Mouse (Mus musculus): ENCODE results near the gene Lhfpl4. TPM values are rescaled to one million over a fixed set of nuclear protein-coding genes. Genes with fewer than 3 reads are reported as not detected.

Gene Lhfpl4
- polyA plus RNA-seq (2014; fragmentation: Nextera tagmentation; extraction: Ambion mirVana), result 0.45 and 0.69 TPM in 2 replicates

GRCm38 (mm10) chr6:113194841-113195595 lies at the start of gene Lhfpl4:
TSS of gene Lhfpl4 (minus strand) at chr6:113195384.
- Histone ChIP-seq H3K4me1 (ENCODE audit: control insufficient read depth, insufficient read depth, low read length) (peaks cover 14% of the 10 kb centered on the region; the same call in 1 of the 2 replicates), H3K9ac (ENCODE audit: low read depth, low read length) (peak within 1 kb of the TSS; percentile 40; the same call in 1 of the 2 replicates), H3K36me3 (ENCODE audit: control insufficient read depth, insufficient read depth, low read length) (no peaks in the 10 kb centered on the region), H3K27me3 (ENCODE audit: control insufficient read depth, insufficient read depth, low read length) (peaks cover 32% of the 10 kb centered on the region), H3K4me3 (ENCODE audit: low read length) (peak within 1 kb of the TSS; percentile 44), H3K9me3 (ENCODE audit: control insufficient read depth, low read length) (no peaks in the 10 kb centered on the region), H3K4me2 (replicated peaks; ENCODE audit: low read depth, low read length) (peak within 1 kb of the TSS; percentile 82), H3K27ac (ENCODE audit: low read depth, low read length) (no peak within 1 kb of the TSS)
- peak; percentile 49; the same call in 1 of the 2 replicates for ATAC-seq (ENCODE audit: low FRiP score, low TSS enrichment)
- WGBS, result under 1% methylated on average over 46 of the region's 66 CpGs

- WGBS, result 62% methylated on average over 1 of the region's 1 CpGs
- no peak for ATAC-seq (ENCODE audit: low FRiP score, low TSS enrichment)
Observed at GRCm38 (mm10) chr6:113242753-113243152, 47.6 kb upstream of the Lhfpl4 start.

GRCm38 (mm10) chr6:113238442-113238841 lies 43.3 kb upstream of the Lhfpl4 start:
- H3K36me3 ChIP-seq (ENCODE audit: control insufficient read depth, insufficient read depth, low read length), result peaks cover 11% of the 10 kb centered on the region; the same call in 1 of the 2 replicates
- H3K27ac ChIP-seq (ENCODE audit: low read depth, low read length), result no peak overlapping the region
- ATAC-seq (ENCODE audit: low FRiP score, low TSS enrichment), result no peak
- no peaks in the 10 kb centered on the region for H3K9me3 ChIP-seq (ENCODE audit: control insufficient read depth, low read length)
- H3K4me2 ChIP-seq (replicated peaks; ENCODE audit: low read depth, low read length), result peak overlapping the region; percentile 81
- H3K4me3 ChIP-seq (ENCODE audit: low read length), result peak overlapping the region; percentile 94
- H3K9ac ChIP-seq (ENCODE audit: low read depth, low read length), result peak overlapping the region; percentile 78; the same call in 1 of the 2 replicates
- H3K27me3 ChIP-seq (ENCODE audit: control insufficient read depth, insufficient read depth, low read length), result no peaks in the 10 kb centered on the region
- 37% methylated on average over 6 of the region's 6 CpGs for WGBS
- H3K4me1 ChIP-seq (ENCODE audit: control insufficient read depth, insufficient read depth, low read length), result peaks cover 8% of the 10 kb centered on the region

More at GRCm38 (mm10) chr6:113242753-113243152, 47.6 kb upstream of the Lhfpl4 start:
- no peak overlapping the region for H3K27ac ChIP-seq (ENCODE audit: low read depth, low read length)
- no peaks in the 10 kb centered on the region for H3K27me3 ChIP-seq (ENCODE audit: control insufficient read depth, insufficient read depth, low read length)
- H3K9me3 ChIP-seq (ENCODE audit: control insufficient read depth, low read length), result no peaks in the 10 kb centered on the region
- no peak overlapping the region for H3K4me2 ChIP-seq (replicated peaks; ENCODE audit: low read depth, low read length)
- H3K4me1 ChIP-seq (ENCODE audit: control insufficient read depth, insufficient read depth, low read length), result peaks cover 8% of the 10 kb centered on the region
- H3K36me3 ChIP-seq (ENCODE audit: control insufficient read depth, insufficient read depth, low read length), result peaks cover 19% of the 10 kb centered on the region; the same call in 1 of the 2 replicates
- H3K4me3 ChIP-seq (ENCODE audit: low read length), result no peak overlapping the region
- no peak overlapping the region for H3K9ac ChIP-seq (ENCODE audit: low read depth, low read length)

GRCm38 (mm10) chr6:113237542-113238270 lies 42.5 kb upstream of the Lhfpl4 start, which contains the start of gene Mtmr14:
TSS of gene Mtmr14 (plus strand) at chr6:113237843.
- WGBS, result under 1% methylated on average over 55 of the region's 55 CpGs
- ATAC-seq (ENCODE audit: low FRiP score, low TSS enrichment), result peak; percentile 100
- peak within 1 kb of the TSS; percentile 78 for H3K9ac ChIP-seq (ENCODE audit: low read depth, low read length)
- peaks cover 11% of the 10 kb centered on the region; the same call in 1 of the 2 replicates for H3K36me3 ChIP-seq (ENCODE audit: control insufficient read depth, insufficient read depth, low read length)
- peaks cover 8% of the 10 kb centered on the region for H3K4me1 ChIP-seq (ENCODE audit: control insufficient read depth, insufficient read depth, low read length)
- H3K4me2 ChIP-seq (replicated peaks; ENCODE audit: low read depth, low read length), result peak within 1 kb of the TSS; percentile 81
- H3K27me3 ChIP-seq (ENCODE audit: control insufficient read depth, insufficient read depth, low read length), result no peaks in the 10 kb centered on the region
- H3K9me3 ChIP-seq (ENCODE audit: control insufficient read depth, low read length), result no peaks in the 10 kb centered on the region
- no peak within 1 kb of the TSS for H3K27ac ChIP-seq (ENCODE audit: low read depth, low read length)
- peak within 1 kb of the TSS; percentile 94 for H3K4me3 ChIP-seq (ENCODE audit: low read length)

- no peak overlapping the region for H3K4me2 ChIP-seq (replicated peaks; ENCODE audit: low read depth, low read length)
- H3K27ac ChIP-seq (ENCODE audit: low read depth, low read length), result no peak overlapping the region
- ATAC-seq (ENCODE audit: low FRiP score, low TSS enrichment), result no peak
- no peak overlapping the region for H3K4me3 ChIP-seq (ENCODE audit: low read length)
- H3K4me1 ChIP-seq (ENCODE audit: control insufficient read depth, insufficient read depth, low read length), result peaks cover 8% of the 10 kb centered on the region
- H3K9me3 ChIP-seq (ENCODE audit: control insufficient read depth, low read length), result no peaks in the 10 kb centered on the region
- H3K9ac ChIP-seq (ENCODE audit: low read depth, low read length), result no peak overlapping the region
- no peaks in the 10 kb centered on the region for H3K27me3 ChIP-seq (ENCODE audit: control insufficient read depth, insufficient read depth, low read length)
- 72% methylated on average over 5 of the region's 5 CpGs for WGBS
- H3K36me3 ChIP-seq (ENCODE audit: control insufficient read depth, insufficient read depth, low read length), result no peaks in the 10 kb centered on the region
Observed at GRCm38 (mm10) chr6:113235141-113235540, 40.0 kb upstream of the Lhfpl4 start.

- no peak overlapping the region for H3K9ac ChIP-seq (ENCODE audit: low read depth, low read length)
- no peak for ATAC-seq (ENCODE audit: low FRiP score, low TSS enrichment)
- H3K4me3 ChIP-seq (ENCODE audit: low read length), result no peak overlapping the region
- no peaks in the 10 kb centered on the region for H3K9me3 ChIP-seq (ENCODE audit: control insufficient read depth, low read length)
- H3K36me3 ChIP-seq (ENCODE audit: control insufficient read depth, insufficient read depth, low read length), result no peaks in the 10 kb centered on the region
- no peak overlapping the region for H3K27ac ChIP-seq (ENCODE audit: low read depth, low read length)
- no peak overlapping the region for H3K4me2 ChIP-seq (replicated peaks; ENCODE audit: low read depth, low read length)
- no peaks in the 10 kb centered on the region for H3K4me1 ChIP-seq (ENCODE audit: control insufficient read depth, insufficient read depth, low read length)
- no peaks in the 10 kb centered on the region for H3K27me3 ChIP-seq (ENCODE audit: control insufficient read depth, insufficient read depth, low read length)
Observed at GRCm38 (mm10) chr6:113226705-113227104, 31.5 kb upstream of the Lhfpl4 start.

GRCm38 (mm10) chr6:113225798-113226197 lies 30.6 kb upstream of the Lhfpl4 start:
- WGBS, result 73% methylated on average over 4 of the region's 4 CpGs
- no peaks in the 10 kb centered on the region for H3K27me3 ChIP-seq (ENCODE audit: control insufficient read depth, insufficient read depth, low read length)
- no peaks in the 10 kb centered on the region for H3K36me3 ChIP-seq (ENCODE audit: control insufficient read depth, insufficient read depth, low read length)
- no peak overlapping the region for H3K27ac ChIP-seq (ENCODE audit: low read depth, low read length)
- no peaks in the 10 kb centered on the region for H3K4me1 ChIP-seq (ENCODE audit: control insufficient read depth, insufficient read depth, low read length)
- no peaks in the 10 kb centered on the region for H3K9me3 ChIP-seq (ENCODE audit: control insufficient read depth, low read length)
- no peak overlapping the region for H3K4me3 ChIP-seq (ENCODE audit: low read length)
- H3K4me2 ChIP-seq (replicated peaks; ENCODE audit: low read depth, low read length), result no peak overlapping the region
- ATAC-seq (ENCODE audit: low FRiP score, low TSS enrichment), result no peak
- no peak overlapping the region for H3K9ac ChIP-seq (ENCODE audit: low read depth, low read length)

- WGBS, result 66% methylated on average over 2 of the region's 2 CpGs
- ATAC-seq (ENCODE audit: low FRiP score, low TSS enrichment), result no peak
Observed at GRCm38 (mm10) chr6:113216280-113216679, 21.1 kb upstream of the Lhfpl4 start.

GRCm38 (mm10) chr6:113195596-113195992 lies 410 bp upstream of the Lhfpl4 start:
- Histone ChIP-seq H3K9ac (ENCODE audit: low read depth, low read length) (no peak overlapping the region), H3K27ac (ENCODE audit: low read depth, low read length) (no peak overlapping the region), H3K4me1 (ENCODE audit: control insufficient read depth, insufficient read depth, low read length) (peaks cover 14% of the 10 kb centered on the region; the same call in 1 of the 2 replicates), H3K36me3 (ENCODE audit: control insufficient read depth, insufficient read depth, low read length) (no peaks in the 10 kb centered on the region), H3K4me2 (replicated peaks; ENCODE audit: low read depth, low read length) (peak overlapping the region; percentile 82), H3K9me3 (ENCODE audit: control insufficient read depth, low read length) (no peaks in the 10 kb centered on the region), H3K27me3 (ENCODE audit: control insufficient read depth, insufficient read depth, low read length) (peaks cover 32% of the 10 kb centered on the region), H3K4me3 (ENCODE audit: low read length) (no peak overlapping the region)
- ATAC-seq (ENCODE audit: low FRiP score, low TSS enrichment), result no peak
- 17% methylated on average over 9 of the region's 9 CpGs for WGBS

More at GRCm38 (mm10) chr6:113216280-113216679, 21.1 kb upstream of the Lhfpl4 start:
- Histone ChIP-seq H3K4me2 (replicated peaks; ENCODE audit: low read depth, low read length) (no peak overlapping the region), H3K9ac (ENCODE audit: low read depth, low read length) (no peak overlapping the region), H3K4me3 (ENCODE audit: low read length) (no peak overlapping the region), H3K4me1 (ENCODE audit: control insufficient read depth, insufficient read depth, low read length) (no peaks in the 10 kb centered on the region), H3K36me3 (ENCODE audit: control insufficient read depth, insufficient read depth, low read length) (no peaks in the 10 kb centered on the region), H3K27me3 (ENCODE audit: control insufficient read depth, insufficient read depth, low read length) (no peaks in the 10 kb centered on the region), H3K27ac (ENCODE audit: low read depth, low read length) (no peak overlapping the region), H3K9me3 (ENCODE audit: control insufficient read depth, low read length) (no peaks in the 10 kb centered on the region)
